Mouse (Mus musculus): ENCODE results near the gene Dhx37.
"Not testable (repeated sequence)": the region's sequence is repeated elsewhere in the genome, so short reads cannot be mapped to it uniquely, and the experiment has no call there.

The Dhx37 gene

GRCm38 (mm10) chr5:125448631-125449030 is 14.7 kb upstream of the Dhx37 start:
- no peak for DNase-seq (ENCODE audit: low spot score)

GRCm38 (mm10) chr5:125448026-125448425 is 14.1 kb upstream of the Dhx37 start:
- no peak for DNase-seq (ENCODE audit: low spot score)

- DNase-seq (ENCODE audit: low spot score): no peak
These were observed 12.4 kb upstream of the Dhx37 start for GRCm38 (mm10) chr5:125446344-125446743.

GRCm38 (mm10) chr5:125444554-125444953 is 10.6 kb upstream of the Dhx37 start:
- DNase-seq (ENCODE audit: low spot score): no peak

GRCm38 (mm10) chr5:125443915-125444314 is 10.0 kb upstream of the Dhx37 start:
- DNase-seq (ENCODE audit: low spot score): no peak

GRCm38 (mm10) chr5:125443335-125443734 is 9.4 kb upstream of the Dhx37 start:
- DNase-seq (ENCODE audit: low spot score): no peak

- no peak for DNase-seq (ENCODE audit: low spot score)
These were observed 8.4 kb upstream of the Dhx37 start for GRCm38 (mm10) chr5:125442136-125442995.

GRCm38 (mm10) chr5:125441234-125442114 is 7.6 kb upstream of the Dhx37 start, which contains the start of gene Bri3bp:
Gene Bri3bp (plus strand): TSS chr5:125441568.
- DNase-seq (ENCODE audit: low spot score): no peak

- DNase-seq (ENCODE audit: low spot score): no peak
These were observed 6.8 kb upstream of the Dhx37 start for GRCm38 (mm10) chr5:125440583-125441233.

- DNase-seq (ENCODE audit: low spot score): not testable (repeated sequence)
These were observed 426 bp upstream of the Dhx37 start for GRCm38 (mm10) chr5:125434347-125434746.

- not testable (repeated sequence) for DNase-seq (ENCODE audit: low spot score)
These were observed 1.6 kb downstream of the Dhx37 start for GRCm38 (mm10) chr5:125432324-125432723.

- no peak for DNase-seq (ENCODE audit: low spot score)
These were observed 7.6 kb downstream of the Dhx37 start for GRCm38 (mm10) chr5:125426343-125426742.

GRCm38 (mm10) chr5:125425698-125426276 is 8.1 kb downstream of the Dhx37 start:
- no peak for DNase-seq (ENCODE audit: low spot score)

GRCm38 (mm10) chr5:125419124-125419523 is 14.8 kb downstream of the Dhx37 start:
- no peak for DNase-seq (ENCODE audit: low spot score)

GRCm38 (mm10) chr5:125418636-125419035 is 15.3 kb downstream of the Dhx37 start:
- DNase-seq (ENCODE audit: low spot score): no peak

GRCm38 (mm10) chr5:125416183-125416582 is 17.7 kb downstream of the Dhx37 start:
- no peak for DNase-seq (ENCODE audit: low spot score)

GRCm38 (mm10) chr5:125413763-125414162 is 20.2 kb downstream of the Dhx37 start:
- DNase-seq (ENCODE audit: low spot score): no peak

GRCm38 (mm10) chr5:125412536-125412935 is 21.4 kb downstream of the Dhx37 start:
- DNase-seq (ENCODE audit: low spot score): not testable (repeated sequence)

GRCm38 (mm10) chr5:125411972-125412530 is 21.9 kb downstream of the Dhx37 start:
- peak; percentile 59 for DNase-seq (ENCODE audit: low spot score)

GRCm38 (mm10) chr5:125409348-125410090 is 24.4 kb downstream of the Dhx37 start:
- DNase-seq (ENCODE audit: low spot score): no peak

GRCm38 (mm10) chr5:125408842-125409241 is 25.1 kb downstream of the Dhx37 start:
- peak; percentile 82 for DNase-seq (ENCODE audit: low spot score)

Measured in layer of hippocampus, adult 9-10 months (tissue).